Mouse (Mus musculus) left cerebral cortex, adult 2 months (tissue): Measurements from ENCODE around the gene Cog5. TPM values are rescaled to one million over a fixed set of nuclear protein-coding genes. Genes with fewer than 3 reads are reported as not detected.
A peak's percentile ranks its signal among the peaks of the same experiment; 100 is the strongest.

Source experiments
- DNase-seq, 2 experiments: peaks; one replicate each; pipeline ENCODE4 v3.0.0; 2021 to 2022; ENCODE audit warnings: low spot score in 2 of 2, mixed read lengths in 1 of 2; ENCODE audit errors: extremely low spot score in 1 of 2
- H3K27ac ChIP-seq: fragments of 200-600 bp; 2 replicates; pipeline ENCODE4 v1.8.1; 2022
- H3K4me3 ChIP-seq: fragments of 200-600 bp; 2 replicates; pipeline ENCODE4 v1.8.1; 2022
- CTCF ChIP-seq: fragments of 200-600 bp; IDR thresholded peaks from 2 replicates; pipeline ENCODE4 v1.8.1; 2022; ENCODE audit warnings: antibody characterized with exemption, mild to moderate bottlenecking, moderate library complexity
- intact Hi-C: fragments of 180-260 bp; cut with DNase I; formaldehyde crosslinking; loops from one replicate; pipeline ENCODE4 v1.15.1; 2025
- total RNA-seq, 2 experiments: library from RNA; stranded (reverse); gene quantifications; 2 replicates each; pipeline ENCODE4 v1.2.3; 2021

Cog5 gene
- total RNA-seq, 2 experiments from 2014 or later, result 44.4 to 46.8 TPM

- Histone ChIP-seq H3K27ac (peak overlapping the region; percentile 97), H3K4me3 (peak overlapping the region; percentile 64)
- intact Hi-C loops, result loop anchor here (1.0 to 5.0 kb wide), 5 partner anchors 18 to 215 kb away; no protein-coding TSS in a partner anchor
- DNase-seq, result no peak
- TF ChIP-seq CTCF, result no peak
Measured at GRCm38 (mm10) chr12:31712727-31713126, 58.1 kb downstream of the Cog5 start.

- Histone ChIP-seq H3K27ac (peak within 1 kb of the TSS; percentile 97), H3K4me3 (peak within 1 kb of the TSS; percentile 64)
- no peak for TF ChIP-seq CTCF
- intact Hi-C loops, result loop anchor here (1.0 to 5.0 kb wide), 5 partner anchors 17 to 214 kb away; no protein-coding TSS in a partner anchor
- DNase-seq, result peak; percentile 62 to 70
Measured at GRCm38 (mm10) chr12:31713600-31713999, 58.9 kb downstream of the Cog5 start, which contains the start of gene Gpr22. TSS of gene Gpr22 (minus strand) at chr12:31713947.

GRCm38 (mm10) chr12:31714070-31714469 is 59.4 kb downstream of the Cog5 start:
- no peak for DNase-seq
- intact Hi-C loops, result loop anchor here (5.0 kb wide), 3 partner anchors 183 to 213 kb away; no protein-coding TSS in a partner anchor
- Histone ChIP-seq H3K27ac (peak overlapping the region; percentile 97), H3K4me3 (peak overlapping the region; percentile 64)
- no peak for TF ChIP-seq CTCF

- H3K27ac ChIP-seq, result no peak overlapping the region
- DNase-seq, result no peak
Measured at GRCm38 (mm10) chr12:31719586-31720275, 65.1 kb downstream of the Cog5 start.

GRCm38 (mm10) chr12:31724576-31724975 is 69.9 kb downstream of the Cog5 start:
- no peak for TF ChIP-seq CTCF
- intact Hi-C loops, result no loop called here
- no peak overlapping the region for H3K4me3 ChIP-seq
- no peak overlapping the region for H3K27ac ChIP-seq
- DNase-seq, result no peak

More at GRCm38 (mm10) chr12:31719586-31720275, 65.1 kb downstream of the Cog5 start:
- H3K4me3 ChIP-seq, result no peak overlapping the region
- intact Hi-C loops, result no loop called here
- TF ChIP-seq CTCF, result peak; percentile 53

GRCm38 (mm10) chr12:31725511-31726275 is 71.0 kb downstream of the Cog5 start:
- H3K27ac ChIP-seq, result no peak overlapping the region
- no peak overlapping the region for H3K4me3 ChIP-seq
- TF ChIP-seq CTCF, result no peak
- no peak for DNase-seq
- intact Hi-C loops, result no loop called here

GRCm38 (mm10) chr12:31726707-31727106 is 72.0 kb downstream of the Cog5 start:
- TF ChIP-seq CTCF, result no peak
- Histone ChIP-seq H3K4me3 (no peak overlapping the region), H3K27ac (no peak overlapping the region)
- intact Hi-C loops, result no loop called here
- DNase-seq, result no peak

- H3K4me3 ChIP-seq, result no peak overlapping the region
- no peak for TF ChIP-seq CTCF
- DNase-seq, result peak; percentile 29 to 31
- H3K27ac ChIP-seq, result peak overlapping the region; percentile 69
- intact Hi-C loops, result loop anchor here (1.0 to 5.0 kb wide), 3 partner anchors 17 to 167 kb away; partner anchors contain the start of gene Gpr22
Measured at GRCm38 (mm10) chr12:31730126-31730525, 75.5 kb downstream of the Cog5 start.

GRCm38 (mm10) chr12:31734616-31735015 is 79.9 kb downstream of the Cog5 start:
- intact Hi-C loops, result loop anchor here (5.0 kb wide), 1 partner anchor 163 kb away; no protein-coding TSS in a partner anchor
- no peak for TF ChIP-seq CTCF
- Histone ChIP-seq H3K27ac (no peak overlapping the region), H3K4me3 (no peak overlapping the region)
- DNase-seq, result peak in 1 of 2 experiments; percentile 29

- intact Hi-C loops, result no loop called here
- no peak overlapping the region for H3K27ac ChIP-seq
- no peak for TF ChIP-seq CTCF
- H3K4me3 ChIP-seq, result no peak overlapping the region
- no peak for DNase-seq
Measured at GRCm38 (mm10) chr12:31747301-31747700, 92.6 kb downstream of the Cog5 start.

- Histone ChIP-seq H3K27ac (no peak overlapping the region), H3K4me3 (no peak overlapping the region)
- DNase-seq, result no peak
- intact Hi-C loops, result no loop called here
- no peak for TF ChIP-seq CTCF
Measured at GRCm38 (mm10) chr12:31749846-31750245, 95.2 kb downstream of the Cog5 start.

- DNase-seq, result no peak
- Histone ChIP-seq H3K4me3 (no peak overlapping the region), H3K27ac (peak overlapping the region; percentile 16; the same call in 1 of the 2 replicates)
- no peak for TF ChIP-seq CTCF
- intact Hi-C loops, result no loop called here
Measured at GRCm38 (mm10) chr12:31754465-31754864, 99.8 kb downstream of the Cog5 start.
